ENCODE assay signal across 18 mouse cellular contexts in the genomic region with DNA sequence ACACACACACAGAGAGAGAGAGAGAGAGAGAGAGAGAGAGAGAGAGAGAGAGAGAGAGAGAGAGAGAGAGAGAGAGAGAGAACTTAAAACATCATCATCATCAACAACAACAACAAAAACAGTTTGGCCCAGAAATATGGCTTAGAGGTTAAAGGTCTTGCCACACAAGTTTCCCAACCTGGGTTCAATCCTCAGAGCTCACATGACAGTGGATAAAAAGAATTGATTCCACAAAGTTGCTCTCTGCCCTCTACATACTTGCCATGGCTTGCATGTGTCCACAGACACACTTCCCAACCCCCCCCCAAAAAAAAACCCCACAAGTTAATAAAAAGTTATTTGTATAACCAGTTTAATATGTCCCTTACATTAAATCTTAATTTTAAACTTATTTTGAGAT. TPM values are rescaled to one million over a fixed set of nuclear protein-coding genes. Genes with fewer than 3 reads are reported as not detected.
"Had no signal": no experiment of that assay in that cellular context is flagged by ENCODE, and none has a peak within 500 bp of the region (broad histone marks: within the 10 kb centered on the region; RNA-seq: fewer than 3 reads in every experiment).

No protein-coding gene starts in this region.

- H3K4me1 ChIP-seq: neural tube, embryonic 15.5 days had no signal

- H3K9ac ChIP-seq: neural tube, embryonic 13.5 days; neural tube, embryonic 15.5 days; stomach, embryonic 15.5 days had no signal

- H3K27ac ChIP-seq: neural tube, embryonic 13.5 days; neural tube, embryonic 15.5 days; stomach, embryonic 15.5 days; stomach, postnatal 0 days had no signal

- H3K27me3 ChIP-seq: neural tube, embryonic 13.5 days; neural tube, embryonic 15.5 days; stomach, embryonic 15.5 days had no signal

- H3K4me2 ChIP-seq: neural tube, embryonic 13.5 days; neural tube, embryonic 15.5 days had no signal

- H3K4me3 ChIP-seq: neural tube, embryonic 13.5 days; neural tube, embryonic 15.5 days; stomach, embryonic 15.5 days had no signal

- H3K9me3 ChIP-seq: neural tube, embryonic 13.5 days; neural tube, embryonic 15.5 days; stomach, embryonic 15.5 days had no signal

- DNase-seq: retina, postnatal 1 day; right cerebral cortex, adult 18-20 months; right cerebral cortex, postnatal 14 days; right cerebral cortex, postnatal 25 days; right cerebral cortex, postnatal 4 days; spleen, adult 18-20 months; thymus, adult 2 months; thymus, postnatal 14 days; thymus, postnatal 25 days; thymus, postnatal 36 days; thymus, postnatal 4 days had no signal

- H3K36me3 ChIP-seq: neural tube, embryonic 13.5 days; neural tube, embryonic 15.5 days; stomach, embryonic 15.5 days had no signal

RNA-seq across cellular contexts. Expression of a gene that starts 48.2 kb away (rescaled TPM):
- total RNA-seq: neutrophil, adult 5-6 weeks had no signal
- polyA plus RNA-seq: neural tube, embryonic 13.5 days; neural tube, embryonic 14.5 days; neural tube, embryonic 15.5 days; stomach, embryonic 14.5 days had no signal
